Mouse (Mus musculus) cortical plate, adult 2 months (tissue): ENCODE measurements around the gene Erlin1.

Experiments used
- CTCF ChIP-seq: fragments of 200-500 bp; IDR thresholded peaks from 2 replicates; pipeline ENCODE4 v1.5.1; 2011; ENCODE audit warnings: mild to moderate bottlenecking, control low read depth, low read length; ENCODE audit not compliant: insufficient read depth; ENCODE audit errors: extremely low read depth
- POLR2A ChIP-seq: fragments of 200-500 bp; IDR thresholded peaks from 2 replicates; pipeline ENCODE4 v1.6.1; 2011; ENCODE audit warnings: mild to moderate bottlenecking, low read length, control low read depth; ENCODE audit not compliant: insufficient read depth; ENCODE audit errors: extremely low read depth

- TF ChIP-seq CTCF (no peak), POLR2A (no peak)
Measured at GRCm38 (mm10) chr19:43986069-43986794, 83.4 kb downstream of the Erlin1 start, which contains the start of gene Cpn1.
